ENCODE assay signal across 13 mouse cellular contexts in genomic region chr12:70877926-70878710, GRCm38 (mm10). TPM values are rescaled to one million over a fixed set of nuclear protein-coding genes. Genes with fewer than 3 reads are reported as not detected.
DNase-seq lines count a peak whose midpoint lies in the region; ATAC-seq and TF ChIP-seq lines count a peak whose summit lies in the region.
"Had no signal": no experiment of that assay in that cellular context is flagged by ENCODE, and none has a peak within 500 bp of the region (broad histone marks: within the 10 kb centered on the region; RNA-seq: fewer than 3 reads in every experiment).

No protein-coding gene starts in this region.

- TF ChIP-seq EP300 in heart, adult 2 months (IDR thresholded peaks at IDR 0.05; ENCODE audit: insufficient read depth, low read depth, low read length), result no peak

- intact Hi-C loops in heart, adult 2 months (cut with DNase I), result no loop called here

- no peak for ATAC-seq in heart, embryonic 11.5 days (replicated peaks; ENCODE audit: insufficient number of reproducible peaks, low FRiP score, low TSS enrichment)
- no peak for ATAC-seq in midbrain, postnatal 0 days (ENCODE audit: low FRiP score)
- no peak for ATAC-seq in midbrain, embryonic 13.5 days
- ATAC-seq in heart, embryonic 15.5 days (replicated peaks; ENCODE audit: insufficient number of reproducible peaks, insufficient read depth, low FRiP score, low read depth), result peak; percentile 21; the same call in 1 of the 2 replicates
- ATAC-seq: intestine, embryonic 16.5 days had no signal

- H3K4me3 ChIP-seq in heart, adult 2 months, result no peak overlapping the region
- H3K4me3 ChIP-seq in heart, embryonic 11.5 days (ENCODE audit: low read depth, low read length), result no peak overlapping the region
- no peak overlapping the region for H3K4me3 ChIP-seq in midbrain, postnatal 0 days (ENCODE audit: low read depth, low read length)
- H3K4me3 ChIP-seq in midbrain, embryonic 13.5 days (replicated peaks), result no peak overlapping the region
- H3K4me3 ChIP-seq in heart, embryonic 15.5 days, result no peak overlapping the region
- H3K4me3 ChIP-seq: limb, embryonic 13.5 days; neural tube, embryonic 12.5 days had no signal

- no peaks in the 10 kb centered on the region for H3K27me3 ChIP-seq in heart, adult 2 months (ENCODE audit: control insufficient read depth, insufficient read depth, low read length)
- H3K27me3 ChIP-seq in heart, embryonic 11.5 days (ENCODE audit: control insufficient read depth, insufficient read depth, low read length), result no peaks in the 10 kb centered on the region
- no peaks in the 10 kb centered on the region for H3K27me3 ChIP-seq in midbrain, postnatal 0 days (ENCODE audit: insufficient read depth, low read length)
- H3K27me3 ChIP-seq in midbrain, embryonic 13.5 days, result no peaks in the 10 kb centered on the region
- H3K27me3 ChIP-seq in heart, embryonic 15.5 days, result no peaks in the 10 kb centered on the region
- H3K27me3 ChIP-seq: CH12.LX; limb, embryonic 13.5 days; neural tube, embryonic 12.5 days had no signal

- DNase-seq in heart, adult 2 months, result peak; percentile 35 to 52
- DNase-seq in midbrain, postnatal 0 days (ENCODE audit: low spot score), result peak; percentile 21
- DNase-seq in lung, postnatal 25 days (ENCODE audit: low spot score), result peak; percentile 26
- no peak for DNase-seq in embryo, embryonic 9.5 days (ENCODE audit: extremely low spot score)
- DNase-seq in ovary, postnatal 10 days (ENCODE audit: low spot score), result no peak
- DNase-seq: thymus, postnatal 4 days had no signal

- H3K4me1 ChIP-seq in heart, adult 2 months (ENCODE audit: control insufficient read depth, insufficient read depth, low read length), result peaks cover 16% of the 10 kb centered on the region
- no peaks in the 10 kb centered on the region for H3K4me1 ChIP-seq in heart, embryonic 11.5 days (ENCODE audit: control insufficient read depth, insufficient read depth, low read length)
- H3K4me1 ChIP-seq in midbrain, postnatal 0 days (ENCODE audit: insufficient read depth, low read length), result no peaks in the 10 kb centered on the region
- H3K4me1 ChIP-seq in midbrain, embryonic 13.5 days (replicated peaks), result no peaks in the 10 kb centered on the region
- H3K4me1 ChIP-seq in heart, embryonic 15.5 days (replicated peaks), result peaks cover 36% of the 10 kb centered on the region
- H3K4me1 ChIP-seq: neural tube, embryonic 12.5 days had no signal

- H3K36me3 ChIP-seq in heart, adult 2 months (ENCODE audit: control insufficient read depth, insufficient read depth, low read length), result peaks cover 8% of the 10 kb centered on the region
- H3K36me3 ChIP-seq in heart, embryonic 11.5 days (ENCODE audit: control insufficient read depth, insufficient read depth, low read length), result peaks cover 2% of the 10 kb centered on the region; the same call in 1 of the 2 replicates
- peaks cover 14% of the 10 kb centered on the region for H3K36me3 ChIP-seq in midbrain, postnatal 0 days (ENCODE audit: insufficient read depth, low read length)
- peaks cover 19% of the 10 kb centered on the region; the same call in 1 of the 2 replicates for H3K36me3 ChIP-seq in midbrain, embryonic 13.5 days
- peaks cover 36% of the 10 kb centered on the region for H3K36me3 ChIP-seq in heart, embryonic 15.5 days

- TF ChIP-seq POLR2A in heart, adult 2 months (IDR thresholded peaks at IDR 0.05; ENCODE audit: insufficient read depth, low read depth, low read length), result no peak

- no peak for TF ChIP-seq CTCF in heart, adult 2 months (IDR thresholded peaks at IDR 0.05)
- no peak for TF ChIP-seq CTCF in midbrain, postnatal 0 days (IDR thresholded peaks at IDR 0.05)

- H3K9ac ChIP-seq in heart, adult 2 months (ENCODE audit: low read depth, low read length), result no peak overlapping the region
- H3K9ac ChIP-seq in heart, embryonic 11.5 days (ENCODE audit: low read depth, low read length), result no peak overlapping the region
- H3K9ac ChIP-seq in midbrain, postnatal 0 days (replicated peaks; ENCODE audit: low read length, poor library complexity, severe bottlenecking), result no peak overlapping the region
- no peak overlapping the region for H3K9ac ChIP-seq in midbrain, embryonic 13.5 days (replicated peaks)
- no peak overlapping the region for H3K9ac ChIP-seq in heart, embryonic 15.5 days
- H3K9ac ChIP-seq: limb, embryonic 13.5 days; neural tube, embryonic 12.5 days had no signal

- WGBS in heart, adult 2 months, result 72% methylated on average over 20 of the region's 20 CpGs
- WGBS in heart, embryonic 11.5 days (ENCODE audit: insufficient replicate concordance), result 80% methylated on average over 20 of the region's 20 CpGs
- WGBS in midbrain, postnatal 0 days, result 90% methylated on average over 20 of the region's 20 CpGs
- WGBS in midbrain, embryonic 13.5 days, result 91% methylated on average over 20 of the region's 20 CpGs
- WGBS in heart, embryonic 15.5 days, result 70% methylated on average over 20 of the region's 20 CpGs

- H3K9me3 ChIP-seq in heart, embryonic 11.5 days (replicated peaks; ENCODE audit: control insufficient read depth, low read length), result no peaks in the 10 kb centered on the region
- H3K9me3 ChIP-seq in midbrain, postnatal 0 days (ENCODE audit: low read length), result no peaks in the 10 kb centered on the region
- no peaks in the 10 kb centered on the region for H3K9me3 ChIP-seq in midbrain, embryonic 13.5 days
- H3K9me3 ChIP-seq in heart, embryonic 15.5 days (replicated peaks), result no peaks in the 10 kb centered on the region
- H3K9me3 ChIP-seq: limb, embryonic 13.5 days; neural tube, embryonic 12.5 days had no signal

- H3K4me2 ChIP-seq in heart, embryonic 11.5 days, result no peak overlapping the region
- H3K4me2 ChIP-seq in midbrain, postnatal 0 days (ENCODE audit: low read depth, low read length, poor library complexity, severe bottlenecking), result no peak overlapping the region
- H3K4me2 ChIP-seq in midbrain, embryonic 13.5 days (replicated peaks), result no peak overlapping the region
- H3K4me2 ChIP-seq in heart, embryonic 15.5 days, result no peak overlapping the region
- H3K4me2 ChIP-seq: limb, embryonic 13.5 days; neural tube, embryonic 12.5 days had no signal

- H3K27ac ChIP-seq in heart, adult 2 months, result peak overlapping the region; percentile 54
- H3K27ac ChIP-seq in heart, embryonic 11.5 days (ENCODE audit: low read depth, low read length), result no peak overlapping the region
- H3K27ac ChIP-seq in midbrain, postnatal 0 days (ENCODE audit: low read depth, low read length), result no peak overlapping the region
- no peak overlapping the region for H3K27ac ChIP-seq in midbrain, embryonic 13.5 days
- H3K27ac ChIP-seq in heart, embryonic 15.5 days, result peak overlapping the region; percentile 24; the same call in 1 of the 2 replicates
- H3K27ac ChIP-seq: limb, embryonic 13.5 days; neural tube, embryonic 12.5 days had no signal

- no peaks in the 10 kb centered on the region for H3K79me2 ChIP-seq in heart, adult 2 months (replicated peaks; ENCODE audit: control insufficient read depth, insufficient read depth, low read length)

RNA-seq across cellular contexts. Expression of gene Frmd6, which starts 52.8 kb away (rescaled TPM):
- total RNA-seq in heart, adult 2 months (2021), result 10 to 100 TPM; 31.4 to 33.2 TPM
- 17.3 and 28.7 TPM in 2 replicates for polyA plus RNA-seq in heart, adult 2 months (2012; rRNA removed)
- polyA plus RNA-seq in heart, embryonic 11.5 days (2014; fragmentation: Nextera tagmentation; extraction: Ambion mirVana), result 18.7 and 23.6 TPM in 2 replicates
- 7.2 and 8.9 TPM in 2 replicates for total RNA-seq in midbrain, postnatal 0 days (2014; rRNA removed)
- 5.9 and 6.8 TPM in 2 replicates for polyA plus RNA-seq in midbrain, postnatal 0 days (2015; fragmentation: Nextera tagmentation; extraction: Ambion mirVana)
- polyA plus RNA-seq in midbrain, embryonic 13.5 days (2015; fragmentation: Nextera tagmentation; extraction: Ambion mirVana), result 7.4 and 7.7 TPM in 2 replicates
- 23.0 and 26.0 TPM in 2 replicates for polyA plus RNA-seq in heart, embryonic 15.5 days (2015; fragmentation: Nextera tagmentation; extraction: Ambion mirVana)

RNA-seq across cellular contexts. Expression of gene Actr10, which starts 59.5 kb away (rescaled TPM):
- total RNA-seq in heart, adult 2 months (2021), result 100 to 1,000 TPM; 111 to 134 TPM
- polyA plus RNA-seq in heart, adult 2 months (2012; rRNA removed), result 30.0 and 66.9 TPM in 2 replicates
- polyA plus RNA-seq in heart, embryonic 11.5 days (2014; fragmentation: Nextera tagmentation; extraction: Ambion mirVana), result 201 and 216 TPM in 2 replicates
- total RNA-seq in midbrain, postnatal 0 days (2014; rRNA removed), result 132 and 144 TPM in 2 replicates
- 164 and 171 TPM in 2 replicates for polyA plus RNA-seq in midbrain, postnatal 0 days (2015; fragmentation: Nextera tagmentation; extraction: Ambion mirVana)
- 225 and 226 TPM in 2 replicates for polyA plus RNA-seq in midbrain, embryonic 13.5 days (2015; fragmentation: Nextera tagmentation; extraction: Ambion mirVana)
- polyA plus RNA-seq in heart, embryonic 15.5 days (2015; fragmentation: Nextera tagmentation; extraction: Ambion mirVana), result 162 and 181 TPM in 2 replicates

Comparison
In these comparisons a context has a peak if more than half of its experiments do, and no peak if none do; other contexts are left out.
1. H3K27ac ChIP-seq: peak in heart, adult 2 months (single experiment) and heart, embryonic 15.5 days (single experiment); none in heart, embryonic 11.5 days (single experiment), midbrain, postnatal 0 days (single experiment) and midbrain, embryonic 13.5 days (single experiment).
2. DNase-seq: peak in heart, adult 2 months (2 of 2), midbrain, postnatal 0 days (single experiment) and lung, postnatal 25 days (single experiment); none in embryo, embryonic 9.5 days (single experiment) and ovary, postnatal 10 days (single experiment).